Comparison of ENCODE assay signal across 28 mouse cellular contexts in genomic region chr10:23530715-23531114, GRCm38 (mm10).
"Had no signal": no experiment of that assay in that cellular context is flagged by ENCODE, and none has a peak within 500 bp of the region (broad histone marks: within the 10 kb centered on the region; RNA-seq: fewer than 3 reads in every experiment).

No protein-coding gene starts in this region.

- H3K9me3 ChIP-seq: heart, embryonic 13.5 days; heart, embryonic 15.5 days; hindbrain, embryonic 13.5 days; hindbrain, embryonic 15.5 days; intestine, embryonic 15.5 days; kidney, embryonic 15.5 days; limb, embryonic 10.5 days; limb, embryonic 12.5 days; liver, embryonic 13.5 days; liver, embryonic 15.5 days had no signal

- H3K27ac ChIP-seq: heart, adult 2 months; heart, embryonic 13.5 days; heart, embryonic 15.5 days; hindbrain, embryonic 13.5 days; hindbrain, embryonic 15.5 days; intestine, embryonic 15.5 days; kidney, embryonic 15.5 days; layer of hippocampus, adult 2 months; left cerebral cortex, adult 2 months; limb, embryonic 10.5 days; limb, embryonic 12.5 days; liver, embryonic 13.5 days; liver, embryonic 15.5 days had no signal

- H3K27me3 ChIP-seq: heart, embryonic 13.5 days; heart, embryonic 15.5 days; hindbrain, embryonic 13.5 days; hindbrain, embryonic 15.5 days; intestine, embryonic 15.5 days; kidney, embryonic 15.5 days; liver, embryonic 13.5 days; liver, embryonic 15.5 days had no signal

- H3K4me3 ChIP-seq: heart, adult 2 months; heart, embryonic 13.5 days; heart, embryonic 15.5 days; hindbrain, embryonic 13.5 days; hindbrain, embryonic 15.5 days; intestine, embryonic 15.5 days; kidney, embryonic 15.5 days; layer of hippocampus, adult 2 months; left cerebral cortex, adult 2 months; limb, embryonic 10.5 days; limb, embryonic 12.5 days; liver, embryonic 13.5 days; liver, embryonic 15.5 days had no signal

- H3K4me1 ChIP-seq: heart, embryonic 13.5 days; heart, embryonic 15.5 days; hindbrain, embryonic 13.5 days; hindbrain, embryonic 15.5 days; intestine, embryonic 15.5 days; limb, embryonic 10.5 days; liver, embryonic 13.5 days; liver, embryonic 15.5 days had no signal

- ATAC-seq: inflammation-experienced regulatory T-cells, adult 6 months; intestine, embryonic 15.5 days; intestine, postnatal 0 days; liver, postnatal 0 days had no signal

- H3K9ac ChIP-seq: heart, embryonic 13.5 days; heart, embryonic 15.5 days; hindbrain, embryonic 13.5 days; hindbrain, embryonic 15.5 days; intestine, embryonic 15.5 days; kidney, embryonic 15.5 days; limb, embryonic 12.5 days; liver, embryonic 13.5 days; liver, embryonic 15.5 days; liver, postnatal 0 days had no signal

- DNase-seq: gastrocnemius, postnatal 14 days; gastrocnemius, postnatal 36 days; heart, adult 2 months; heart, postnatal 14 days; heart, postnatal 36 days; kidney, adult 18-20 months; kidney, adult 8-10 months; kidney, postnatal 10 days; kidney, postnatal 25 days; kidney, postnatal 4 days; liver; liver, embryonic 13.5 days; liver, postnatal 0 days had no signal

- H3K4me2 ChIP-seq: heart, embryonic 11.5 days; heart, embryonic 13.5 days; heart, embryonic 15.5 days; hindbrain, embryonic 13.5 days; hindbrain, embryonic 15.5 days; intestine, embryonic 15.5 days; kidney, embryonic 15.5 days; limb, embryonic 12.5 days; liver, embryonic 11.5 days; liver, embryonic 13.5 days; liver, embryonic 15.5 days had no signal

- H3K36me3 ChIP-seq: heart, embryonic 13.5 days; heart, embryonic 15.5 days; hindbrain, embryonic 13.5 days; hindbrain, embryonic 15.5 days; intestine, embryonic 15.5 days; kidney, embryonic 15.5 days; limb, embryonic 10.5 days; limb, embryonic 12.5 days; liver, embryonic 13.5 days; liver, embryonic 15.5 days had no signal
